Mouse (Mus musculus) midbrain, embryonic 14.5 days (tissue): ENCODE data around the gene Gm17949. TPM values are rescaled to one million over a fixed set of nuclear protein-coding genes. Genes with fewer than 3 reads are reported as not detected.

Experiments used
- ATAC-seq: fragments of 200-750 bp; cut with Nextera tagmentation; 2 replicates; pipeline ENCODE4 v1.8.0; 2017; ENCODE audit warnings: moderate number of reproducible peaks, moderate library complexity; ENCODE audit not compliant: low FRiP score, low TSS enrichment
- DNase-seq: peaks from one replicate; pipeline ENCODE4 v3.0.0-alpha.2; 2015
- H3K27ac ChIP-seq: fragments of 300-500 bp; sonication (generic); replicated peaks from 2 replicates; pipeline ENCODE4 v1.5.1; 2014; ENCODE audit warnings: mild to moderate bottlenecking, low read depth, low read length, moderate library complexity
- H3K27me3 ChIP-seq: fragments of 300-500 bp; sonication (generic); 2 replicates; pipeline ENCODE4 v1.6.1; 2014; ENCODE audit warnings: low read length, control low read depth, mixed read lengths; ENCODE audit not compliant: control insufficient read depth, insufficient read depth
- H3K36me3 ChIP-seq: fragments of 300-500 bp; sonication (generic); 2 replicates; pipeline ENCODE4 v1.6.1; 2014; ENCODE audit warnings: low read length, control low read depth; ENCODE audit not compliant: control insufficient read depth, insufficient read depth
- H3K4me1 ChIP-seq: fragments of 300-500 bp; sonication (generic); 2 replicates; pipeline ENCODE4 v1.6.1; 2014; ENCODE audit warnings: mild to moderate bottlenecking, antibody characterized with exemption, low read length, control low read depth; ENCODE audit not compliant: control insufficient read depth, insufficient read depth
- H3K4me2 ChIP-seq: fragments of 300-500 bp; sonication (generic); 2 replicates; pipeline ENCODE4 v1.6.1; 2014; ENCODE audit warnings: mild to moderate bottlenecking, low read length, moderate library complexity
- H3K4me3 ChIP-seq: fragments of 300-500 bp; sonication (generic); replicated peaks from 2 replicates; pipeline ENCODE4 v1.5.1; 2014; ENCODE audit warnings: low read depth, low read length
- H3K9ac ChIP-seq: fragments of 300-500 bp; sonication (generic); replicated peaks from 2 replicates; pipeline ENCODE4 v1.6.1; 2014; ENCODE audit warnings: mild to moderate bottlenecking, low read length, moderate library complexity
- H3K9me3 ChIP-seq: fragments of 300-500 bp; sonication (generic); 2 replicates; pipeline ENCODE4 v1.6.1; 2016; ENCODE audit warnings: low read length, control low read depth, mixed read lengths; ENCODE audit not compliant: control insufficient read depth
- WGBS: fragments of 180-500 bp; shearing (Covaris S2); extraction: QIAGEN DNeasy Blood & Tissue Kit; methylation state at CpG from one replicate; pipeline ENCODE4 v1.1.7; 2014; 5-methylcytosine and 5-hydroxymethylcytosine counted together
- polyA plus RNA-seq: library from polyadenylated mRNA; unstranded; fragments of >200 nt; fragmentation: Nextera tagmentation; extraction: Ambion mirVana; gene quantifications from 2 replicates; pipeline ENCODE4 v1.2.1, GENCODE M21; 2014

Gm17949 gene
- polyA plus RNA-seq, 1 experiment from 2014 or later: 0.42 TPM

GRCm38 (mm10) chr17:56999414-56999813 lies 11.9 kb upstream of the Gm17949 start:
- 93% methylated on average over 9 of the region's 9 CpGs for WGBS
- Histone ChIP-seq H3K4me1 (peaks cover 9% of the 10 kb centered on the region; the same call in 1 of the 2 replicates), H3K9ac (no peak overlapping the region), H3K4me3 (no peak overlapping the region), H3K4me2 (no peak overlapping the region), H3K9me3 (no peaks in the 10 kb centered on the region), H3K36me3 (peaks cover 60% of the 10 kb centered on the region), H3K27me3 (no peaks in the 10 kb centered on the region), H3K27ac (no peak overlapping the region)
- DNase-seq (no peak), ATAC-seq (no peak)

GRCm38 (mm10) chr17:56999968-57000609 lies 11.2 kb upstream of the Gm17949 start, which contains the start of gene Pspn:
TSS of gene Pspn (minus strand) at chr17:57000018.
- DNase-seq (no peak), ATAC-seq (no peak)
- Histone ChIP-seq H3K9ac (no peak within 1 kb of the TSS), H3K4me1 (peaks cover 9% of the 10 kb centered on the region; the same call in 1 of the 2 replicates), H3K4me2 (no peak within 1 kb of the TSS), H3K27me3 (no peaks in the 10 kb centered on the region), H3K36me3 (peaks cover 60% of the 10 kb centered on the region), H3K27ac (no peak within 1 kb of the TSS), H3K9me3 (no peaks in the 10 kb centered on the region), H3K4me3 (no peak within 1 kb of the TSS)
- WGBS: 82% methylated on average over 9 of the region's 9 CpGs

- DNase-seq (no peak), ATAC-seq (no peak)
- peaks cover 60% of the 10 kb centered on the region for H3K36me3 ChIP-seq
- no peaks in the 10 kb centered on the region for H3K27me3 ChIP-seq
- H3K4me1 ChIP-seq: peaks cover 9% of the 10 kb centered on the region; the same call in 1 of the 2 replicates
- no peaks in the 10 kb centered on the region for H3K9me3 ChIP-seq
- H3K4me3 ChIP-seq: no peak overlapping the region
- 80% methylated on average over 8 of the region's 8 CpGs for WGBS
- no peak overlapping the region for H3K9ac ChIP-seq
- H3K27ac ChIP-seq: no peak overlapping the region
- H3K4me2 ChIP-seq: no peak overlapping the region
Measured at GRCm38 (mm10) chr17:57001228-57001627, 10.0 kb upstream of the Gm17949 start.

- Histone ChIP-seq H3K9me3 (no peaks in the 10 kb centered on the region), H3K4me1 (no peaks in the 10 kb centered on the region), H3K27ac (no peak overlapping the region), H3K36me3 (peaks cover 80% of the 10 kb centered on the region), H3K4me3 (no peak overlapping the region), H3K4me2 (no peak overlapping the region), H3K9ac (no peak overlapping the region), H3K27me3 (no peaks in the 10 kb centered on the region)
- ATAC-seq: no peak
- 91% methylated on average over 7 of the region's 7 CpGs for WGBS
- DNase-seq: no peak
Measured at GRCm38 (mm10) chr17:57003994-57004393, 7.3 kb upstream of the Gm17949 start.

- ATAC-seq (no peak), DNase-seq (peak; percentile 33)
- WGBS: 94% methylated on average over 13 of the region's 13 CpGs
- Histone ChIP-seq H3K4me1 (peaks cover 13% of the 10 kb centered on the region), H3K27ac (no peak overlapping the region), H3K4me3 (no peak overlapping the region), H3K9ac (no peak overlapping the region), H3K27me3 (no peaks in the 10 kb centered on the region), H3K9me3 (no peaks in the 10 kb centered on the region), H3K4me2 (no peak overlapping the region), H3K36me3 (peaks cover 63% of the 10 kb centered on the region)
Measured at GRCm38 (mm10) chr17:57007137-57007905, 3.9 kb upstream of the Gm17949 start.

- ATAC-seq (peak; percentile 56), DNase-seq (no peak)
- peaks cover 29% of the 10 kb centered on the region for H3K36me3 ChIP-seq
- under 1% methylated on average over 19 of the region's 19 CpGs for WGBS
- H3K27ac ChIP-seq: peak overlapping the region; percentile 56; the same call in 1 of the 2 replicates
- no peaks in the 10 kb centered on the region for H3K9me3 ChIP-seq
- no peaks in the 10 kb centered on the region for H3K27me3 ChIP-seq
- peaks cover 16% of the 10 kb centered on the region for H3K4me1 ChIP-seq
- H3K9ac ChIP-seq: peak overlapping the region; percentile 73
- peak overlapping the region; percentile 92 for H3K4me2 ChIP-seq
- H3K4me3 ChIP-seq: peak overlapping the region; percentile 72
Measured at GRCm38 (mm10) chr17:57010911-57011235, 396 bp upstream of the Gm17949 start.

- WGBS: 76% methylated on average over 13 of the region's 13 CpGs
- Histone ChIP-seq H3K4me3 (peak overlapping the region; percentile 72), H3K9me3 (no peaks in the 10 kb centered on the region), H3K27me3 (no peaks in the 10 kb centered on the region), H3K9ac (no peak overlapping the region; the same call in 1 of the 2 replicates), H3K4me1 (peaks cover 16% of the 10 kb centered on the region), H3K36me3 (peaks cover 14% of the 10 kb centered on the region), H3K27ac (peak overlapping the region; percentile 96), H3K4me2 (peak overlapping the region; percentile 84)
- ATAC-seq (no peak), DNase-seq (no peak)
Measured at GRCm38 (mm10) chr17:57012245-57012795, 1.1 kb downstream of the Gm17949 start.

- Histone ChIP-seq H3K4me1 (no peaks in the 10 kb centered on the region), H3K9ac (no peak overlapping the region), H3K27me3 (no peaks in the 10 kb centered on the region), H3K36me3 (peaks cover 40% of the 10 kb centered on the region), H3K4me2 (no peak overlapping the region), H3K4me3 (no peak overlapping the region), H3K9me3 (no peaks in the 10 kb centered on the region), H3K27ac (no peak overlapping the region)
- ATAC-seq (no peak), DNase-seq (no peak)
- WGBS: 89% methylated on average over 2 of the region's 2 CpGs
Measured at GRCm38 (mm10) chr17:57019693-57020092, 8.4 kb downstream of the Gm17949 start.
